Comparison of ENCODE assay signal across 9 mouse cellular contexts in genomic region chr1:20311485-20311884, GRCm38 (mm10).
A peak's percentile ranks its signal among the peaks of the same experiment; 100 is the strongest.
DNase-seq lines count a peak whose midpoint lies in the region; ATAC-seq and TF ChIP-seq lines count a peak whose summit lies in the region.
"Had no signal": no experiment of that assay in that cellular context is flagged by ENCODE, and none has a peak within 500 bp of the region (broad histone marks: within the 10 kb centered on the region; RNA-seq: fewer than 3 reads in every experiment).

No protein-coding gene starts in this region.

- no peaks in the 10 kb centered on the region for H3K36me3 ChIP-seq in liver, embryonic 11.5 days (ENCODE audit: control insufficient read depth, insufficient read depth, low read length)
- H3K36me3 ChIP-seq in embryonic facial prominence, embryonic 11.5 days (replicated peaks; ENCODE audit: control insufficient read depth, insufficient read depth, low read depth, low read length), result no peaks in the 10 kb centered on the region
- peaks cover 1% of the 10 kb centered on the region; the same call in 1 of the 2 replicates for H3K36me3 ChIP-seq in kidney, adult 2 months (ENCODE audit: control insufficient read depth, insufficient read depth, low read length)
- H3K36me3 ChIP-seq in neural tube, embryonic 13.5 days, result no peaks in the 10 kb centered on the region

- no peak overlapping the region for H3K4me3 ChIP-seq in liver, embryonic 11.5 days (ENCODE audit: low read depth, low read length)
- no peak overlapping the region for H3K4me3 ChIP-seq in embryonic facial prominence, embryonic 11.5 days (ENCODE audit: low read depth, low read length)
- H3K4me3 ChIP-seq in kidney, adult 2 months (ENCODE audit: insufficient read depth, low read depth, low read length), result no peak overlapping the region
- no peak overlapping the region for H3K4me3 ChIP-seq in neural tube, embryonic 13.5 days
- H3K4me3 ChIP-seq: myocyte had no signal

- H3K9ac ChIP-seq in liver, embryonic 11.5 days (ENCODE audit: low read depth, low read length), result no peak overlapping the region
- H3K9ac ChIP-seq in embryonic facial prominence, embryonic 11.5 days (replicated peaks; ENCODE audit: low read length), result no peak overlapping the region
- H3K9ac ChIP-seq in neural tube, embryonic 13.5 days, result no peak overlapping the region

- H3K4me2 ChIP-seq in liver, embryonic 11.5 days, result no peak overlapping the region
- H3K4me2 ChIP-seq in embryonic facial prominence, embryonic 11.5 days (ENCODE audit: low read depth, low read length), result no peak overlapping the region
- no peak overlapping the region for H3K4me2 ChIP-seq in neural tube, embryonic 13.5 days

- DNase-seq in liver (peak; percentile 27), adipocyte (ENCODE audit: low spot score) (peak; percentile 65)
- no peak for DNase-seq in liver, embryonic 11.5 days (ENCODE audit: low spot score)
- peak; percentile 84 for DNase-seq in embryonic facial prominence, embryonic 11.5 days (ENCODE audit: low spot score)
- peak; percentile 58 for DNase-seq in kidney, adult 2 months
- DNase-seq in left cerebral cortex, postnatal 36 days (ENCODE audit: low spot score in 2 of 2), result peak; percentile 25 to 49
- no peak for DNase-seq in spleen, postnatal 14 days (ENCODE audit: low spot score in 2 of 2)

- ATAC-seq in liver, embryonic 11.5 days (replicated peaks; ENCODE audit: low FRiP score), result no peak
- 0 out of 2 replicates have a peak, but pooled peaks have one; percentile 52 for ATAC-seq in embryonic facial prominence, embryonic 11.5 days (replicated peaks; ENCODE audit: insufficient number of reproducible peaks, low FRiP score, low TSS enrichment, low read depth)
- peak; percentile 59; the same call in 1 of the 2 replicates for ATAC-seq in neural tube, embryonic 13.5 days (ENCODE audit: low read depth)

- intact Hi-C loops in left cerebral cortex, postnatal 36 days (cut with DNase I), result loop anchor here (1.0 kb wide), 1 partner anchor 139 kb away; no protein-coding TSS in a partner anchor

- no peaks in the 10 kb centered on the region for H3K4me1 ChIP-seq in liver, embryonic 11.5 days (replicated peaks; ENCODE audit: control insufficient read depth, insufficient read depth, low read length)
- H3K4me1 ChIP-seq in embryonic facial prominence, embryonic 11.5 days (ENCODE audit: control insufficient read depth, insufficient read depth, low read length), result no peaks in the 10 kb centered on the region
- H3K4me1 ChIP-seq in kidney, adult 2 months (ENCODE audit: control insufficient read depth, insufficient read depth, low read length), result no peaks in the 10 kb centered on the region
- H3K4me1 ChIP-seq in neural tube, embryonic 13.5 days (replicated peaks), result no peaks in the 10 kb centered on the region

- H3K27ac ChIP-seq in liver, embryonic 11.5 days (ENCODE audit: low read depth, low read length), result no peak overlapping the region
- no peak overlapping the region for H3K27ac ChIP-seq in embryonic facial prominence, embryonic 11.5 days (replicated peaks; ENCODE audit: low read depth, low read length)
- no peak overlapping the region for H3K27ac ChIP-seq in kidney, adult 2 months (ENCODE audit: insufficient read depth, low read depth, low read length)
- no peak overlapping the region for H3K27ac ChIP-seq in neural tube, embryonic 13.5 days (replicated peaks)

- TF ChIP-seq CTCF in kidney, adult 2 months (conservative IDR thresholded peaks at IDR 0.05; ENCODE audit: insufficient read depth, insufficient read length, low read depth, low read length), result 0 out of 2 replicates have a peak, but pooled peaks have one; percentile 13

- H3K9me3 ChIP-seq in liver, embryonic 11.5 days (ENCODE audit: control insufficient read depth, low read length), result no peaks in the 10 kb centered on the region
- H3K9me3 ChIP-seq in embryonic facial prominence, embryonic 11.5 days (replicated peaks; ENCODE audit: control insufficient read depth, low read length), result no peaks in the 10 kb centered on the region
- H3K9me3 ChIP-seq in neural tube, embryonic 13.5 days, result no peaks in the 10 kb centered on the region

- H3K27me3 ChIP-seq in liver, embryonic 11.5 days (replicated peaks; ENCODE audit: control insufficient read depth, insufficient read depth, low read length), result no peaks in the 10 kb centered on the region
- H3K27me3 ChIP-seq in embryonic facial prominence, embryonic 11.5 days (ENCODE audit: control insufficient read depth, insufficient read depth, low read length), result no peaks in the 10 kb centered on the region
- no peaks in the 10 kb centered on the region for H3K27me3 ChIP-seq in kidney, adult 2 months (replicated peaks; ENCODE audit: control insufficient read depth, insufficient read depth, low read length)
- H3K27me3 ChIP-seq in neural tube, embryonic 13.5 days, result peaks cover 26% of the 10 kb centered on the region

- no peak for TF ChIP-seq POLR2A in kidney, adult 2 months (IDR thresholded peaks at IDR 0.05; ENCODE audit: low read depth, low read length)

- 4% methylated on average over 2 of the region's 2 CpGs for WGBS in liver, embryonic 11.5 days
- 9% methylated on average over 2 of the region's 2 CpGs for WGBS in embryonic facial prominence, embryonic 11.5 days
- 13% methylated on average over 2 of the region's 2 CpGs for WGBS in kidney, adult 2 months
- 10% methylated on average over 2 of the region's 2 CpGs for WGBS in neural tube, embryonic 13.5 days

Comparison
In these comparisons a context has a peak if more than half of its experiments do, and no peak if none do; other contexts are left out.
1. DNase-seq: peak in liver (single experiment), adipocyte (single experiment), embryonic facial prominence, embryonic 11.5 days (single experiment), kidney, adult 2 months (single experiment) and left cerebral cortex, postnatal 36 days (2 of 2); none in liver, embryonic 11.5 days (single experiment) and spleen, postnatal 14 days (0 of 2).